Mouse (Mus musculus): Measurements from ENCODE around the gene Det1.

Det1 gene

DNA sequence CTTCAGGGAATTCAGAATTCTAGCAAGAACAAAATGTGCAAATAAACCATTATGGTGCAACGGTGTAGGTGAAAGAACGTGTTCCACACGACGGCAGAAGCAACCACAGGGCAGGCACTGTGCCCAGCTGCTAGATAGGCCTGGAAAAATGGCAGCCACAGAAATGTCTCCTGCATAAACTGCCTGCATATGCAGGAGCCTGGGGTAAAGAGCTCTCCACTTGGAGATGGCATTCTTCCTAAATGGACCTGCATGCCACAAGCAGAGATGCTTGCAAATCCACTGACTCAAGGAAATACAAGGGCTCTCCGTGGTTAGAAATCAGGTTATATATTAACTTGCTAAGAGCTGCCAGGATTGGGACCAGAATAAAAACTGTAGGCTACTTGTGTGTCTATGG is 68.3 kb downstream of the Det1 start:
- no peak for DNase-seq

All from cerebellum, postnatal 25 days (tissue).